Mouse (Mus musculus) brain, embryonic 14.5 days (tissue): Measurements from ENCODE around the gene Tex264.

Experiments used
- CTCF ChIP-seq: fragments of 200-500 bp; IDR thresholded peaks from 2 replicates; pipeline ENCODE4 v1.5.1; 2012; ENCODE audit warnings: inconsistent platforms, mild to moderate bottlenecking, moderate library complexity, borderline replicate concordance; ENCODE audit not compliant: insufficient read depth, insufficient read length; ENCODE audit errors: extremely low read depth
- POLR2A ChIP-seq: fragments of 200-500 bp; IDR thresholded peaks from 2 replicates; pipeline ENCODE4 v1.6.1; 2012; ENCODE audit warnings: mild to moderate bottlenecking, inconsistent platforms, borderline replicate concordance; ENCODE audit not compliant: poor library complexity, insufficient read depth, insufficient read length, severe bottlenecking; ENCODE audit errors: extremely low read depth

- TF ChIP-seq CTCF (peak; percentile 38; the same call in 1 of the 2 replicates), POLR2A (no peak)
Observed at GRCm38 (mm10) chr9:106643787-106644186, 41.9 kb downstream of the Tex264 start.
